Mouse (Mus musculus) regulatory T cell (primary cell): ENCODE measurements around the gene Sphk1.
"Not testable (repeated sequence)": the region's sequence is repeated elsewhere in the genome, so short reads cannot be mapped to it uniquely, and the experiment has no call there.

Source experiments
- in situ Hi-C: fragments of 300-600 bp; cut with MboI, MseI; formaldehyde crosslinking; loops from one replicate; pipeline ENCODE4 v1.15.1; 2025; ENCODE audit warnings: high pct_unique_total_duplicates

The Sphk1 gene

GRCm38 (mm10) chr11:116530187-116531147 lies at the start of gene Sphk1:
Gene Sphk1, plus strand, starts transcription at chr11:116530925.
- in situ Hi-C loops: no loop called here

- in situ Hi-C loops: no loop called here
Measured at GRCm38 (mm10) chr11:116480975-116481374, 49.8 kb upstream of the Sphk1 start.

- in situ Hi-C loops: no loop called here
Measured at GRCm38 (mm10) chr11:116481776-116482175, 48.9 kb upstream of the Sphk1 start.

GRCm38 (mm10) chr11:116484261-116484660 lies 46.5 kb upstream of the Sphk1 start:
- in situ Hi-C loops: no loop called here

- in situ Hi-C loops: no loop called here
Measured at GRCm38 (mm10) chr11:116488207-116488606, 42.5 kb upstream of the Sphk1 start.

- in situ Hi-C loops: no loop called here
Measured at GRCm38 (mm10) chr11:116488693-116489375, 41.9 kb upstream of the Sphk1 start.

GRCm38 (mm10) chr11:116489771-116490231 lies 40.9 kb upstream of the Sphk1 start:
- in situ Hi-C loops: no loop called here

- in situ Hi-C loops: no loop called here
Measured at GRCm38 (mm10) chr11:116490232-116491107, 40.3 kb upstream of the Sphk1 start.

GRCm38 (mm10) chr11:116491338-116491737 lies 39.4 kb upstream of the Sphk1 start:
- in situ Hi-C loops: no loop called here

GRCm38 (mm10) chr11:116492507-116492906 lies 38.2 kb upstream of the Sphk1 start:
- in situ Hi-C loops: not testable (repeated sequence)

- in situ Hi-C loops: no loop called here
Measured at GRCm38 (mm10) chr11:116493191-116493590, 37.5 kb upstream of the Sphk1 start.

- in situ Hi-C loops: no loop called here
Measured at GRCm38 (mm10) chr11:116493795-116494252, 36.9 kb upstream of the Sphk1 start, which contains the start of gene Prpsap1. Gene Prpsap1, minus strand, starts transcription at chr11:116494202.

- in situ Hi-C loops: no loop called here
Measured at GRCm38 (mm10) chr11:116494474-116495174, 36.1 kb upstream of the Sphk1 start.

GRCm38 (mm10) chr11:116497313-116497712 lies 33.4 kb upstream of the Sphk1 start:
- in situ Hi-C loops: no loop called here

- in situ Hi-C loops: no loop called here
Measured at GRCm38 (mm10) chr11:116498596-116498995, 32.1 kb upstream of the Sphk1 start.

GRCm38 (mm10) chr11:116499018-116499417 lies 31.7 kb upstream of the Sphk1 start:
- in situ Hi-C loops: no loop called here

GRCm38 (mm10) chr11:116501005-116501746 lies 29.5 kb upstream of the Sphk1 start:
- in situ Hi-C loops: no loop called here

GRCm38 (mm10) chr11:116504516-116504915 lies 26.2 kb upstream of the Sphk1 start:
- in situ Hi-C loops: no loop called here

GRCm38 (mm10) chr11:116505573-116505972 lies 25.2 kb upstream of the Sphk1 start:
- in situ Hi-C loops: no loop called here
